Mouse (Mus musculus): ENCODE results near the gene Tmem222. TPM values are rescaled to one million over a fixed set of nuclear protein-coding genes. Genes with fewer than 3 reads are reported as not detected.
A peak's percentile ranks its signal among the peaks of the same experiment; 100 is the strongest.

Gene Tmem222
- total RNA-seq, 2 experiments from 2014 or later = 13.3 to 38.5 TPM

DNA sequence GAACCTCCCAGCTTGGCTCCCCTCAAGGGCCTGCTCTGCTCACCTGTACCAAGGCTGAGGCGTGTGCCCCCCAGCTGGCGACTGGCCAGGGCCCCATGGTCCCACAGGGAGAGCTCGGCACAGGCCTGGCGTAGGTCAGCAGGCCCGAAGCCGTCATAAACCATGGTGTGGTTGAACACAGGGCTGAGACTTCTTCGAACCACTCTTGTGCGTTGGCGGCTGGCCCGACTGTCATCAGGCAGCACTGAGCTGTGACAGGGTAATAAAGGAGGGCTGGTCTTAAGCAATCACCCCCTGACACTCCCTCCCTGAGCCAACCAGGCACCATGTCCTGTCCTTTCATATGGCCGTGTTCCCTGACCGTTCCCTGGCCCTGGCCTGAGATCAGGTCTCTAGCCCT lies 24.2 kb downstream of the Tmem222 start:
- no peak for ATAC-seq (ENCODE audit: poor library complexity, severe bottlenecking)

DNA sequence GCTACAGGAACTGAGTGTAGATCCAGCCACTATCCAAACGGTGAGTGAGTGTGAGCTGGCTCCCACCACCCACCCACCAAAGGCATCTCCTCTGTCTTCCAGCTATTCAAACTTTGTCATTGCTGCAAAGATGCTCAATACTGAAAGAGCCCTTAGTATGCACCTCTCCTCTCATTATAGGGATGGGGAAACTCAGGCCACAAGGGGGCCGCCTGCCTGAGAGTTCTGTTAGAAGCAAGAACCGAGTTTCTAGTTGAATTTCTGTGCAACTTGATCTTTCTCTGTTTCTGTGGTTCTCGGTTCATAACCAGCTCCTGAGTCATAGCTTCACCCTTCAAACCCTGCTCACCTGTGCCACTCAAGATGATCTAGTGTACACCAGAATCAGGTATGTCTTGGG lies 25.5 kb downstream of the Tmem222 start:
- ATAC-seq (ENCODE audit: poor library complexity, severe bottlenecking) = no peak

DNA sequence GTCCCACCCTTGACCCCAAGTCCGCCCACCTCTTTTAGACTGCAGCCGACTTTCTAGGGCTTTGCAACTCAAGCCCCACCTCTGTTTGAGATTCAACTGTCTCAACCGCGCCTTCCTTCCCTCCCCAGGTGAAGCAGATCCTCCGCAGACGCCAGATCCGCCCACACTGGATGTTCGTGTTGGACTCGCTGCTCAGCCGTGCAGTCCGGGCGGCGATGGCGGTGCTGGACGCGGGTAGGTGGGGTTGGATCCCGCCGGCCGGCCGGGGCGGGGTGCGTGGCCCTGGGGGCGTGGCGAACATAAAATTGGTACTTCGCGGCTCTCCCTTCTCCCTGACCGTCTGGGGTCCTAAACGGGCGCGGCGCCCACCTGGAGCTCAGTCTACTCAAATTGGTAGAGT lies 26.4 kb downstream of the Tmem222 start:
- no peak for ATAC-seq (ENCODE audit: poor library complexity, severe bottlenecking)

DNA sequence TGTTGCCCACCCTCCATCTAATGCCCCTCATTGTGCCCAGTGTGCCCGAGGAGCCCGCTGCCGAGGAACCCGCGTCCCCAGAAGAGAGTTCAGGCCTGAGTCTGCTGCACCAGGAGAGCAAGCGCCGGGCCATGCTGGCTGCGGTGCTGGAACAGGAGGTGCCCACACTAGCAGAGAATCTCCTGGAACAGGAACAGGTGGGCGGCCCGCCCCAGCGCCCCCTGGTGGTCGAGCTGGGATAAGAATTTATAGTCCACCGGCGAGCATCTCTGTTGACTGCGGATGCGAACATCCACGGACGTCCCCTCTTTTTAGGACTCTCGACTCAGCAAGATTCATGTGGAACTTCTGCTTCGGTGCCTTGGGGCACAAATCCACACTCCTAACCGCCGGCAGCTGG lies 27.0 kb downstream of the Tmem222 start:
- peak; percentile 77 for ATAC-seq (ENCODE audit: poor library complexity, severe bottlenecking)

DNA sequence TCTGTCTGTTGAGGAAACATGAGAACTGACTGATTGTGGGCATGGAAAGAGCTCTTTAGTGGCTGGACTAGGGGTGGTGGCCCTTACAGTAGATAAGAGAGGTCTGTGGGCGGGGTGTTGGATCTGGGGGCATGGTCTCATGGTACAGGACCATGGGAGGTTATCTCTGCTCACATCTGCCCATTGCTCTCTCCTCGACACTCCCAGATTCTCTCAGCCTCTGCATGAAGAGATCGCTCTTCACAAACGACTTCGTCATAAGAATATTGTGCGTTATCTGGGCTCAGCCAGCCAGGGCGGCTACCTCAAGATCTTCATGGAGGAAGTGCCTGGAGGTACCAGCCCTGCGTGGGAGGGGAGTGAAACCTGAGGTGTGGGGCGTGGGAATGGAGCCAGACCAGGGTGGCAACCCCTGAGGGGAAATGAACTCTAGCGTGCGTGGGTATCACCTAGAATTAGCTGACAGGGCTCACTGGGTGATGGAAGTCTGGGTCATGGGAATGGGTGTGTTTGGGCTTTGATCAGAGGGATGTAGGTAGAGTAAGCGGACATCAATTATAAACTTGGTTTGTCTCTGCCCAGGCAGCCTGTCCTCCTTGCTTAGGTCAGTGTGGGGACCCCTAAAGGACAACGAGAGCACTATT lies 29.7 kb downstream of the Tmem222 start:
- peak; percentile 49 for ATAC-seq (ENCODE audit: poor library complexity, severe bottlenecking)

DNA sequence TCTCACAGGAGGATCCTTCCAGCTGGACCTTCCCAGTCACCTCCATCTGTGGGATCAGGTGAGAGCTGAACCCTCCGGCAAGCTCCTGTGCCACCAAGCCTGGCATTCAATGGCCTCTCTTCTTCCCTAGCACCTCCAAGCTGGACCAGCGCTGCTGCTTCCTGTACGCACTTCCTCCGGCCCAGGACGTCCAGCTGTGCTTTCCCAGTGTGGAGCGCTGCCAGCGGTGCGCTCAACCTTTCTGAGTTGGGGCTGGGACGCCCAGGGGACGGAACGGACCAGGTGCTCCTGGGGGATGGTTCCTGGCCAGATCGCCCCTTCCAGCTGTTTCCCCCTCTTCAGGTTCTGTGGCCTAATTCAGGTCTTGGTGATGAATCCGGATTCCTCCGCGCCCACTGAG lies 30.5 kb downstream of the Tmem222 start:
- no peak for ATAC-seq (ENCODE audit: poor library complexity, severe bottlenecking)

DNA sequence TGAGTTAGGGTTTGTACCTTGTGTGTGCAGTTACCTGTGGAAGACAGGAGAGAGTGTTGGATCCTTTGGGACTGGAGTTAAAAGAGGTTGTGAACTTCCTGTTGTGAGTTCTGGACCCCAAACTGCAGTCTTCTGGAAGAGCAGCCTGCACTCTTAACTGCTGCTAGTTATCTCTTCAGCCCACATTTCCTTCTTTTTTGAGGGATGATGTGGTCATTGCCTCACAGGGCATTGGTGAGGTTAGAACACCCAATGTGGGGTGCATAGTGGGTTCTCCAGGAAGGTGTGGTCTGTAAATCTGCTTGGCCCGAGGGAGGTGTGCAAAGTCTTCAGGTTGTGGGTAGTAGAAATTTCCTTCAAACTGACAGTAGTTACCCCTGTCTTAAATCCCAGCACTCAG lies 33.3 kb downstream of the Tmem222 start:
- no peak for ATAC-seq (ENCODE audit: poor library complexity, severe bottlenecking)

DNA sequence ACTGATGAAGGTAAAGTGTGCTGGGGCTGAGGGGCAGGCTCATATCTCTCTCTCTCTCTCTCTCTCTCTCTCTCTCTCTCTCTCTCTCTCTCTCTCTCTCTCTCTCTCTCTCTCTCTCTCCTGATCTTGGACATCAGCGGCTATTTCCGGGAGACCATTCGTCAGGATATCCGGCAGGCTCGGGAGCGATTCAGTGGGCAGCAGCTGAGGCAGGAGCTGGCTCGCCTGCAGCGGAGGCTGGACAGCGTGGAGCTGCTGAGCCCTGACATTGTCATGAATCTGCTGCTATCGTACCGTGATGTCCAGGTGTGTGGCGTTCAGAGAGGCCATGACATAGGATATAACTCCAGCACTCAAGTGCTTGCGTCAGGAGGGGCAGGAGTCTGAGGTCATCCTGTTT lies 34.1 kb downstream of the Tmem222 start:
- no peak for ATAC-seq (ENCODE audit: poor library complexity, severe bottlenecking)

DNA sequence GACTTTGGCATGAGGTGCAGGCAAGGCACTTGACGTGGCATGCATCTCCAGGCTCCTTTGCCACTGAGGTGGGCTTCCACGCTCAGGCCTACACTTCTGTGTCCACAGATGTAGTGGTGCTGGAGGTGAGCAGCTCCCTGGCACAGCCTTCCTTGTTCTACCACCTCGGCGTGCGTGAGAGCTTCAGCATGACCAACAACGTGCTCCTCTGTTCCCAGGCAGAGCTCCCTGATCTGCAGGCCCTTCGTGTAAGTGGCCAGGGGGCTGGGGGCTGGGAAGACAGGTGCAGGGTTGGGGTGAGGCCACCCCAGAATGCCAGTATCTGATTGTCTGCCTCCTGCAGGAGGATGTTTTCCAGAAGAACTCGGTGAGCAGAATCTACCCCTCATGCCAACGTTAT lies 34.9 kb downstream of the Tmem222 start:
- no peak for ATAC-seq (ENCODE audit: poor library complexity, severe bottlenecking)

DNA sequence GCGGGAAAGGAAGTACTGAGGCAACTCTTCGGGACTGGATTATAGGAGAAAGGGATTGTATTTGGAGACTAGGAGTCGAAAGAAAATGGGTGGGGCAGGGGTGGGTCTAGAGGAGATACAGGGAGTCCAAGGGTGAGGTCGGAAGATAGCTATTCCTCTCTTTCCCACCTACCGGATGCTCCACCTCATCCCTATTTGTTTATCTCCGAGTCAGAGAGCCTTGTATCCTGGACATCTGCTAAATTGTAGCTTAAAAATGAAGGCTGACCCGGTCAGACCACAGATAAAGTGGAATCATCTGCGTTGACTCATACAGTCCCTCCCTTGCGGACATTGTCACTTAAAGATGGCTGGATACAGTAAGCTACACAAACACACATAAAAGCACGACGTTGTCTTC lies 35.7 kb downstream of the Tmem222 start:
- no peak for ATAC-seq (ENCODE audit: poor library complexity, severe bottlenecking)

DNA sequence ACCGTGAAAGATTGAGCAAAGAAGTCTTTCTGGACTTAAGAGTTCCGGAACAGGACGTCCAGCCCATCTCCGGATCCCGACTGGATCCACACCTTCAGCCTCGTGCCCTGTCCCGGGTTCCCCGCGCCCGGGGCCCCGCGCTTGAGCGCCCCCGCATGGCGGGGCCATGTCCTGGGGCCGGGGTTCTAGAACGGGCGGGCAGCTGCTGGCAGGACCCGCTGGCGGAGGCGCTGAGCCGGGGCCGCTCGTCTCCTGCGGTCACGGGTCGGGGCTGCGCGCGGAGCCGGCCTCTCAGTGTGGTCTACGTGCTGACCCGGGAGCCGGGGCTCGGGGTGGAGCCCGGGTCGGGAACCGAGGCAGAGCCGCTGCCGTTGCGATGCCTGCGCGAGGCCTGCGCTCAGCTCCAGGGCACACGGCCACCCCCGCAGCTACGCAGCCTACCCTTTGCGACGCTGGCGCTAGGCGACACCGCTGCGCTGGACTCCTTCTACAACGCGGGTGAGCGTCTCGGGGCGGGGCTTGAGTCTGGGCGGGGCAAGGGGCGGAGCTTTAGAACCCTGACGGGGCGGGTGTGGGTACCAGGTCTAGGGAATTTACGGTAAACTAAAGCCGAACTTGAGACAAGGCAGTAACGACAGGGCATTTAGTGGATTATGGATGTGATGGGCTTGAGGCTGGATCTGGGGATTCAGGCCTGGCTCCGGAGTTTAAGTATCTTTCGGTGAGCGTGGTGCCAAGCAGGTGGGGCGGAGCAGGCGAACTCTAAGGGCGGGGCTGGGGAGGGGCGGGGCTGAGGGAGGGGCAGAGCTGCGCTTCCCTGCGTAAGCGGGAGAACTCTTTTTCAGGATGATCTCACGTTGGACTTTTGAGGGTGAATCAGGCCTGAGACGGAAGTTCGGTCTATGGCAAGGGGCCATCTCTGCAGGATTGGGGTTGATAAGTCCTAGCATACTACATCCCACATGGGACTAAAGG lies 36.4 kb downstream of the Tmem222 start:
- peak; percentile 81 for ATAC-seq (ENCODE audit: poor library complexity, severe bottlenecking)

DNA sequence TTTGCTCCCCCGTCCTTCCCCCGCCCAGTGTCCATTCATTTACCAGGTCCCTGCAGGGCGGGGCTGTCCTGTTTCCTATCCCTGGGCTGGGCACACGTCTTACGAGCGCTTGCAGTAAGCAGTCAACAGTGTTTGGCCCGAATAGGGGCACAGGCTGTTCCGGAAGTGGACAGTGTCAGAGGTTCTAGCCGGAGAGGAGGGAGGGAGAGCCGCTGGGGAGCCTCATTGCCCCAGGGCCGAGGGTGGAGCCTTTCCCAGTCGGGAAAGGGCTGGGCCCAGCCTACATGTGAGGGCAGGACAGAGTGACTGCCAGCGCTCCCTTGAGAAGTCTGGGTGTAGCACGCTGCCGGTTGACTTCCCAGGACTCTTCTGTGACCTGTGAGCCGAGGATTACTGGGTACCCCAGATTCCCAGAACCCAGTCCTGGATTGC lies 37.1 kb downstream of the Tmem222 start, which contains the start of gene Map3k6:
Gene Map3k6 (plus strand): TSS at position 329 of the 432 bp plus-strand sequence.
- ATAC-seq (ENCODE audit: poor library complexity, severe bottlenecking) = peak; percentile 68

DNA sequence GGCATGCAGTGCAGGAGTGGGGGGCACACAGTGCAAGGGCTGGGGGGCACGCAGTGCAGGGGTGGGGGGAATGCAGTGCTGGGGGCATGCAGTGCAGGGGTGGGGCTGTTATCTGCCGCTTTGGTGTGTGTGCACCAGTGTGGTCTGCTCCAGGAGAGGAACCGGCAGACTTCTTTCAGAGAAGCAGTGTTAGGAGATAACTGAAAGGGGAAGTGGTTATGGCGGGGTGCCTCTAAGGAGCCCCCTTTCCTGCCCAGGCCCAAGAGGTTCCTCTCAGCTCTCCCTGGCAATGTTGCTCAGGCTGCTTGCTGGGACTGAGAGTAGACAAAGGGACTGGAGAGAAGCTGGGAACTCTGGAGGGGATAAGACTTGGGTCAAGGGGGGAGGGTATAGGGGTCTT lies 39.7 kb downstream of the Tmem222 start:
- ATAC-seq (ENCODE audit: poor library complexity, severe bottlenecking) = peak; percentile 43

DNA sequence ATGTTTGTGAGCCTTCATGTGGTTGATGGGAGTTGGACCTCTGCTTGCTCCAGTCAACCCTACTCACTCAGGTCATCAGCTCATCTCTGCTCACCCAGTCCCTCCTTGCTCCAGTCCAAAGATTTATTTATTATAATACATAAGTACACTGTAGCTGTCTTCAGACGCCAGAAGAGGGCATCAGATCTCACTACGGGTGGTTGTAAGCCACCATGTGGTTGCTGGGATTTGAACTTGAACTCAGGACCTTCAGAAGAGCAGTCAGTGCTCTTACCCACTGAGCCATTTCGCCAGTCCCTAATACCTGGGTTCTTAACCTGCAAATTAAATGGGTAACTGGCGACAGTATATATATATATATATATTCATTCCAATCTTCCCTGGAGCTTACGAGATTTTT lies 42.2 kb downstream of the Tmem222 start:
- no peak for ATAC-seq (ENCODE audit: poor library complexity, severe bottlenecking)

DNA sequence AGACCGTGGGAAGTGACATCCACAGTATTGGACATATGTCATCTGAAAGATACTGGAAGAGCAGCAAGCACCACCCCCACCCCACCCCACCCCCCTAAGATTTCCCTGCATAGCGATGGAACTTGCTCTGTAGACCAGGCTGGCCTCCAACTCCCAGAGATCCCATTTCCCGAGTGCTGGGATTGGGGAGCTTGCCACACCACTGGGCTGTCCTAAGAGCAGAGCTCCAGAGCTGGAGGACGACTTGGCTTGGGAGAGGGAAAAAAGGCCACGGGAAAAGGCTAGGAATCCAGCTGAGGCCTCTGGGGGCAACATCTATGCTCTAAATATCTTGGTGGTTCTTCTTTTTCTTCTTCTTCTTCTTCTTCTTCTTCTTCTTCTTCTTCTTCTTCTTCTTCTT lies 42.8 kb downstream of the Tmem222 start:
- ATAC-seq (ENCODE audit: poor library complexity, severe bottlenecking) = no peak

DNA sequence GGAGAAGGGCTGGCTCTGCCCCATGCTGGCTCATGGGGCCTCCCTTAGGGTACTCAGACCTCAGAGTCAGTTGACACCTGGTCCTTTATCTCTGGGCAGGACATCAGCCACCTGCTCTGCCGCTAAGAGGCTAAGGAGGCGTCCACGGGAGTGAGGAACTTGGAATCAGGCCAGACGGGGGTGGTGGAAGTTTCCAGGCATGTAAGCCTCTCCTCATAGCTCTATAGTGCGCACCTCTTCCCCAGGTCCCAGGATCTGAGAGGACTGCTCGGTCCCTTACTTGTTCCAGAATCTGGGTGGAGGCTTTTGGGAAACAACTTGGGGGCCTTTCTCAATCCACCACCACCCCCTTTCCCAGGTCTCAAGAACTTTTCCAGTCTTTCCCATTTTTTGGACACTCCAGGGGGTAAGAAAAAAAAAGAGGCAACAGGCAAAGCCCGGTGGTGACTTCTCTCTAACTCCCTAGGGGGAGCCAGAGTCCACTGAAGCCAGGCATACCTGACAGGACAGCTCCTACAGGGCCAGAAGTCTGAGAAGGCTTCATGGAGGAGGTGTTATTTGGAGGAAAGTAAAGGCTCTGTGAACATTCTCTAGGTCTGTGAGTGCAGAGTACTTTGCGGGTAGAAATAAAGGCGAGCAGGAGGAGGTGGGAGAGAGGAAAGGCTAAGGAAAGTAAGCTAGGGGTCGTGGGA lies 44.2 kb downstream of the Tmem222 start:
- peak; percentile 69 for ATAC-seq (ENCODE audit: poor library complexity, severe bottlenecking)

DNA sequence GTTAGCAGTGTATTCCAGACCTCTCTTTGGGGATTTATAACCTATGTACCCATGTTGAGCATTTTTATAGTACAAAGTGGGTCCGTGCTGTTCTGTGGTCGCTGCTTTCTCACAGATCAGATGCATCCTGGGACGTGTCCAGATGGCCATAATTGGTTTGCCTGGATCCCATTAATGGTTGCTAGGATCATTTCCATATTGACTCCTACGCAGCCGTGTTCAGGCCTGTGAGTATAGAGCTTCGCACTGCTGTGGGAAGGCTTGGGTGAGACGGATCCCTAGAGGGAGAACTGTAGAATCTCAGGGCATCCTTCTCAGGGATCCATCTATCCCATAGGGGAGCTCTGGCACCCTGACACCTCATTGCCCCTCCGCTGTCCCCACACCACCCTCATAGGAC lies 48.0 kb downstream of the Tmem222 start:
- no peak for ATAC-seq (ENCODE audit: poor library complexity, severe bottlenecking)

DNA sequence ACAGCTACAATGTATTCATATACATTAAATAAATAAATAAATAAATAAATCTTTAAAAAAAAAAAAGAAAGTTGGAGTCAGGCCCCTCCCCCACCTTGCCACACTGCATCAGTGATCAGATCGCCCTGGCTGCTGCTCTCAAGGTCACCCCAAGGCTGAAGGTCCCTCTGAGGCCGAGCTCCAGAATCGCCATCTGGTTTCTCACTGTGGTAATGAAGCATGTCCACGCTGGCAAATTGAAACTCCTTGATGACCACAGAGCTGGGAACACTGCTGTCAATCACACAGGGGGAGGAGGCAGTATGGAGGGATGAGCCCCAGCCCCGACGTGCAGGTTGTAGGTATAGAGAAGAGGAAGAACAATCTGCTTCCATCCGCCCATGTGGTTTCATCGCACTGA lies 50.0 kb downstream of the Tmem222 start:
- no peak for ATAC-seq (ENCODE audit: poor library complexity, severe bottlenecking)

DNA sequence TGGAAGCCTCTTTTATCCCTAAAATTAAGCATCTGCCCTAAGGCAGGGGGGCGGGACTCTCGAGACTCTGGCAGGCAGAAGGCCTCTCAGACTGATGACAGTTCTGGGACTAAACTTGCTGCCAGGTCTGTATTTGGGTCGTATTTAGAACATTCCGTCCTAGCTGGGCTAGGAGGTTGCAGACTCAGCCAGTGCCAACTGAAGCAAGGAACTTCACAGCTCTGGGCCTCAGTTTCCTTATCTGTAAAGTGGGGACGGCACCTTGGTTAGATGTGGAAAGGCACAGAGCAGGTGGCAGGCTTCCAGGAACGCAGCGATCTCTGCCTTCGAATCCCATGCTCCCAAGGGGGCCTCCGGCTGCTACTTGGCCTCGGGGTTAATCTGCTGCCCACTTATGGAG lies 51.5 kb downstream of the Tmem222 start:
- ATAC-seq (ENCODE audit: poor library complexity, severe bottlenecking) = no peak

DNA sequence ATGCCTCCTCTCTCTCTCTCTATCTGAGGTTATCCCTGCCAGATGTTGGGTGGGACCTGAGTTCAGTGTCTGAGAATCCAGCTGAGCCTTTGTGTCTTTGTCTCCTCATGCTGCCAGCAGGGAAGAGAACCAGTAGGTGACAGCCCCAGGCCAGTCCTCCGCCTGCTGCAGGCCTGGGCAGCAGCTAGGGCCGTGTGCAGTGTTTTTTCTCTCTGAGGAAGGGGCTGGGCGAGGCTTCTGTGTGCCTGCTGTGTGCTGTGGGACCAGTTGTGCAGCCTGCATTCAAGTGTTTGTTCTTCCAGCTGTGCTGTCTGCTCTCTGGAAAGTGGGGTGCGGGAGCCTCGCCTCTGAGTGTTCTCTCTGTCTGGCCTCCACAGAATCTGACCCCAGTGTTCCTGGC lies 53.7 kb downstream of the Tmem222 start:
- no peak for ATAC-seq (ENCODE audit: poor library complexity, severe bottlenecking)

DNA sequence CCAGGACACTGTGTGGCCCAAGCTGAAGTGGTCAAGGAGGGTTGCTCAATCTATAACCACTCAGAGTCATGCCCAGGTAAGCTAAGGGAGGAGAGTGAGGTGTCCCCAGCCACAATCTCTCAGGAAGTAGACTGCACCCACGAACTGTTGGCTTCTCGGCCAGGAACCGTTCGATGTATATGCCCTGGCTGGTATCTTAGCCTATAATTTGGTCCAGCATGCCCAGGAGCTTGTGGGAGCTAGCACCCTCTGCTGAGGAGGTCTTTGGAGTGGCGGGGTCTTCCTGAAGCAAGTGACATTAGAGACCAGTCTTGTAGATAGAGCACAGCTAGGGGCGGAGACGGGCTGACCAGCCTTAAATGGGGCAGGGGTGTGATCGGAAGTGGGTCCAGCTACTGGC lies 55.9 kb downstream of the Tmem222 start:
- ATAC-seq (ENCODE audit: poor library complexity, severe bottlenecking) = no peak

DNA sequence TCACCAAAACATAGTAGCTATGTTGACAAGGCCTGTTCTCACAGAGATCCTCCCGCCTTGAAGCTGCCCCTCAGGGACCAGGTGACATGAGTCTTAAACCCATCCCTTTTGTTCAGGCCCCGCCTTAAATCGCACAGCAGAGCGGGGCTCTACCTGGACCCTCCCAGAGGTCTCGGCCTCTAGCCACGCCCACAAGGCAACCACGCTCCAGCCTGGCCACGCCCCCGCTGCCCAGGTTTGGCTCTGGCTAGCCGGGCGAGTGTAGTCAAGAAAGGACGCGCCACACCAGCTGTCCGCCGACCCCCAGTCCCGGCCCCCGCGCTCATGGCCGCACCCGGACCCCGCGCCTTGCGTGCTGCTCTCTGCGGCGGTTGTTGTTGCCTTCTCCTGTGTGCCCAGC lies 56.9 kb downstream of the Tmem222 start:
- ATAC-seq (ENCODE audit: poor library complexity, severe bottlenecking) = no peak
